Mouse (Mus musculus) common myeloid progenitor, adult 5-6 weeks (primary cell): Measurements from ENCODE around the gene Myo1a. TPM values are rescaled to one million over a fixed set of nuclear protein-coding genes. Genes with fewer than 3 reads are reported as not detected.

Experiments
- ATAC-seq: replicated peaks from 2 replicates; pipeline ENCODE4 v1.8.0; 2016; ENCODE audit warnings: low read depth, mild to moderate bottlenecking, moderate TSS enrichment, inconsistent platforms; ENCODE audit not compliant: poor library complexity, severe bottlenecking
- total RNA-seq: library from RNA; stranded (forward); fragments of 200-1000, 187-1606 nt; gene quantifications from 2 replicates; pipeline ENCODE4 v1.2.3, GENCODE M21; 2017

Gene Myo1a
- total RNA-seq, 1 experiment from 2014 or later: not detected

GRCm38 (mm10) chr10:127674046-127674655, 30.8 kb upstream of the Myo1a start:
- ATAC-seq: no peak

- ATAC-seq: peak; percentile 78
Measured at GRCm38 (mm10) chr10:127674794-127675522, 30.0 kb upstream of the Myo1a start.

- ATAC-seq: no peak
Measured at GRCm38 (mm10) chr10:127675859-127676398, 29.0 kb upstream of the Myo1a start.

GRCm38 (mm10) chr10:127676691-127677548, 28.1 kb upstream of the Myo1a start:
- peak; percentile 83 for ATAC-seq

GRCm38 (mm10) chr10:127677591-127678336, 27.2 kb upstream of the Myo1a start:
- peak; percentile 62 for ATAC-seq

- ATAC-seq: no peak
Measured at GRCm38 (mm10) chr10:127679208-127679607, 25.8 kb upstream of the Myo1a start.

DNA sequence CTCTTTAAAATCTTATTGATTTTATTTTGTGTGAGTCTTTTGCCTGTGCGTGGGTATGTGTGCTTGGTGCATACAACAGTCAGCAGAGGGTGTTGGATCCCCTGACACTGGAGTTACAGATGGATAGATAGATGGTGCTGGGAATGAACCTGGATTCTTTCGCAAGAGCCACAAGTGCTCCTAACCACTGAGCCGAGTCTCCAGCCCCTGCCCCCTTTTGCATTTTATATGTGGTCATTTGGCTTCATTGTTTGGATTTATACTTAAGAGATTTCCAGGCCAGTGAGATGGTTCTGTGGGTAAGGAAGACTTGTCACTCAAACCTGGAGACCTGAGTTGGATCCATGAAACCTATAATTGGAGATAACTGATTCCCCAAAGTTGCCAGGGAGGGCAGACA, 25.1 kb upstream of the Myo1a start:
- ATAC-seq: no peak

GRCm38 (mm10) chr10:127682886-127683285, 22.1 kb upstream of the Myo1a start:
- no peak for ATAC-seq

- ATAC-seq: no peak
Measured at GRCm38 (mm10) chr10:127691053-127691452, 13.9 kb upstream of the Myo1a start.

DNA sequence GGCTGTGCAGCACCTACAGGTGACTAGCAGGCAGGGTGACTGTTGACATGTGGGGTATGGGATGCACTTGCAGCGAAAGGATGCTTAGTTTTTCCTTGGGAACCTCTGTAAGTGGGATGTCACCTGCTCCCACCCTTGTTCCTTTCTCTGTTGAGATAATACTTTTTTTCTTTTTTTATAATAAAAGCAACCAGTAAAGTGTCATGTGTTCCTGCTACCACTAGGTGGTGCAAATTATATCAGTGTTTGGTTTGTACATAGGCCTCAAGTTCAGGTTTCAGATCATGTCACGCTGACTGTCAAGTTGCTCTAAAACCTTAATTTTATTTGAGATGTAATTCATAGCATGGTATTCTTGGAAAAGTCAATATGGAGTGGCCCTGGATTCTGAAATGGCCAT, 10.3 kb upstream of the Myo1a start:
- ATAC-seq: peak; percentile 88

DNA sequence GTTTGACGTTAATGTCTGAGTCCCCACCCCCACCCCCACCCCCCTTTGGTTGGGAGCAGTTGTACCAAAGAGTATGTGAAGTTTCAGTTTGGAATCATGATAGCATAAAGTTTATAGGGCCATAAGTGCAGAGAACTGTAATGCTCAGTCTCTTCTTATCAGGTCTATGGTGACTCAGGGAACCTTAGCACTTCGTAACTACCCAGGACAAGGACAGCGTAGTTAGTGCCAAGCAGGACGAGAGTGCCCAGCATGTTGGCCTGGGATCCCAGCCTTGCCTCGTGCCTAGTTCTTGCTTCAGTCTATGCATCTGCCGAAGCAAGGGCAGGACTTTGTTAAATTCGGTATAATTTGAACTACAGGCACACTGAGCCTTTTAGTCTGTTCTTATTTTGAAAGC, 9.2 kb upstream of the Myo1a start:
- no peak for ATAC-seq

GRCm38 (mm10) chr10:127698966-127699365, 6.0 kb upstream of the Myo1a start:
- no peak for ATAC-seq

DNA sequence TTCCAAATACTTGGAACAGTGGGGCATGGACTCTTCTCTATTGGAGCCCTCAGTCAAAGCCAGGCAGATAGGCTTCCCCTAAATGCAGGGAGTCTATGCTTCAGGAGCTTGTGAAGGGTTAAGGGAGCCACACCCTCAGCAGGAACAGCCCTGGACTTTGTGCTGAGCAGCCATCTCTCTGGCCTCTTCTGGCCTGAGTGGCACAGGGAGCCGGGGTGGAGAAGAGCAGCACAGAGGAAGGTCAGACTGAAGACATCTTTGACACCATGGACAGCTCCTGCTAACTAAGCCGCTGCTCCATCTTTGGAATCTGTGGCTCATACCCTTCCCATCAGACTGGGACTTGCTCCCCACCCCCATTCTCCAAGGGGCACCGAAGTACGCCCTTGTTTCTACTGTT, 1.7 kb upstream of the Myo1a start:
- ATAC-seq: 0 out of 2 replicates have a peak, but pooled peaks have one; percentile 37

DNA sequence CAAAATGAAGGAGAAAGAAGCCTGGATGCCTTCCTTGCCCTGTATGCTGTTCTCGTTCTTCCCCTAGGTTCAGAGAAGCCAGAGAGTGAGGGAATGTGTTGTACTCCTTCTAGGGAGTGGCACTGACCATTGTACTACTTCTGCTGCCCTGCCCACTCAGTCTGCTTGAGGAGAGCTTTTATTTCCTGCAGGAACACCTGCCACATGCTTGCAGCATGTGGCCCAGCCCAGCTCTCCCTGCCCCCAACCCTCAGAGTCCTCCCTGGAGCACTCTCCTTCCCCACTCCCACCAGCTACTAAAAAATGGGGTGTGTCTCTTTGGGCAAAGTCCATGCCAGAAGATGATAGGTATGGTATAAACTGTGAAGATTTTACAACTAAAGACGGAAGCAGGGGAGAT, 677 bp upstream of the Myo1a start:
- no peak for ATAC-seq

GRCm38 (mm10) chr10:127705783-127706182, 813 bp downstream of the Myo1a start:
- 0 out of 2 replicates have a peak, but pooled peaks have one; percentile 13 for ATAC-seq

DNA sequence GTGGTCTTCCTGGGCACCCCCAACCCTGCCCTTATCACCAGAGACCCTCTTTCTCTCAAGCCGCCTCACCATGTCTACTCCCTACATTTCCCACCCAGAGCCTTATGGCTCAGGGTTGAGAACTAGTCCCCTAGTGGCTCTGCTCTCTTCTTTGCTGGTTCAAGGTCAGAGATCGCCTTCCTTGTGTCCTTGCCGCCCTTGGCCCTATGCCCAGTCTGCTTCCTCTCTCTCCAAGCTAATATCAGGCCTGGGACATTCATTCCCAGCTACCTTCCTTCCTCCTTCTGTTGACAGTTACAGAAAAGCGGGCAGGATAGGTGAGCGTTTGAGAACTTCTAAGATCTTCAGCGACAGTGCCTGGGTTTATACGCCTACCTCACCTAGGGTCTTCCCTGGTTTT, 2.8 kb downstream of the Myo1a start:
- ATAC-seq: no peak

DNA sequence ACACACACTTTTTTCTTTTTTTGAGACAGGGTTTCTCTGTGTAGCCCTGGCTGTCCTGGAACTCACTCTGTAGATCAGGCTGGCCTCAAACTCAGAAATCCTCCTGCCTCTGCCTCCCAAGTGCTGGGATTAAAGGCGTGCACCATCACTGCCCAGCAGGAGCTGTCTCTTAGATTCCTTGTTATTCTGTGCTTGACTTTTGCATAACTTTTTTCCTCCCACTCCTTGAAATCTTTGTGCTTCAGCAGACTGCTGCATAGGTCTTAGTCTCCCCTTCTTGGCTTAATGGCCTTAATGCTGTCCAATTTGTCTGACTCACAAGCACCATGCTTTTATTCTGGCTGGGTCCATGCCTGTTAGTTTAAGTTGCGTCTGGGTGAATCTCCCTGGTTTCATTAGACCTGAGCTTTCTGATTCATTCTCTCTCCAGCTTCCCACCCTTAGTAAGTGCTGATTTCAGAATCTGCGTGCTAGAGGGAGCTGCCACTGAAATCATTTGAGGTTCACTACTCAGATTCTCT, 3.9 kb downstream of the Myo1a start:
- ATAC-seq: no peak

GRCm38 (mm10) chr10:127710331-127710730, 5.4 kb downstream of the Myo1a start:
- ATAC-seq: no peak

DNA sequence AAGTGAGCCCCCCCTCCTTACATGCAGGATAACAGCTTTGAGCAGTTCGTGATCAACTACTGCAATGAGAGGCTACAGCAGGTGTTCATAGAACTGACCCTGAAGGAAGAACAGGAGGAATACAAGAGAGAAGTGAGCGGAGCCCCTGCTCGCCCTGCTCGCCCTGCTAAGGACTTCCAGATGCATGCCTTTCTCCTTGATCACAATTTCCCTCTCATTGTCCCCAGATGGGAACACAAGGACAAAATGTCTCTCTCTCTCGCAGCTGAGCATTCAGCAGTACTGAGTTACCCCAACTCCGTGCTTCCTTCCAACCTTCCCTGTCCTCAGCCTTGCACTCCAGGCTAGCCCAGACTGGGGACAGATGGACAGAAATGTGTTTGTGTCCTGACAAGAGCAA, 7.8 kb downstream of the Myo1a start:
- ATAC-seq: no peak
